Mouse (Mus musculus): ENCODE results near the gene Rplp0.

DNA sequence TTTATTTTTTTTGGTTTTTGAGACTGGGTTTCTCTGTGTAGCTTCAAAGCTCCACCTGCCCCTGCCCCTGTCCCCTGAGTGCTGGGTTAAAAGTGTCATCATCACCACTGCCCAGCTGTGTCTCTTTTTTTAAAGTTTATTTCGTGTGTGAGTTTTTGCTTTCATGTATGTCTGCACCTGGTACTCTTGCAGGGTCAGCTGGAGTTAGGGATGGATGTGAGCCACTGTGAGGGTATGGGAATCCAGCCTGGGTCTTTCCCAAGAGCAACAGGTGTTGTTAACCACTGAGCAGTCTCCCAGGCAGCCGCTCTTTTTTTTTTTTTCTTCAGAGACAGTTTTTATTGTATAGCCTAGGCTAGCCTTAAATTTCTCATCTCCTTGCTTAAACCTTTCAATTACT lies 27.5 kb downstream of the Rplp0 start:
- TF ChIP-seq POLR2A (IDR thresholded peaks at IDR 0.05; ENCODE audit: extremely low read depth, insufficient read depth, low read length), result no peak
- TF ChIP-seq CTCF (IDR thresholded peaks at IDR 0.05; ENCODE audit: low read depth, low read length), result no peak

All from liver, adult 2 months (tissue).